Mouse (Mus musculus): ENCODE data around the gene Gm13128. TPM values are rescaled to one million over a fixed set of nuclear protein-coding genes. Genes with fewer than 3 reads are reported as not detected.
"Not testable (repeated sequence)": the region's sequence is repeated elsewhere in the genome, so short reads cannot be mapped to it uniquely, and the experiment has no call there.

The Gm13128 gene
- not detected in 2 replicates for polyA plus RNA-seq (2016; fragmentation: Nextera tagmentation; extraction: Ambion mirVana)

DNA sequence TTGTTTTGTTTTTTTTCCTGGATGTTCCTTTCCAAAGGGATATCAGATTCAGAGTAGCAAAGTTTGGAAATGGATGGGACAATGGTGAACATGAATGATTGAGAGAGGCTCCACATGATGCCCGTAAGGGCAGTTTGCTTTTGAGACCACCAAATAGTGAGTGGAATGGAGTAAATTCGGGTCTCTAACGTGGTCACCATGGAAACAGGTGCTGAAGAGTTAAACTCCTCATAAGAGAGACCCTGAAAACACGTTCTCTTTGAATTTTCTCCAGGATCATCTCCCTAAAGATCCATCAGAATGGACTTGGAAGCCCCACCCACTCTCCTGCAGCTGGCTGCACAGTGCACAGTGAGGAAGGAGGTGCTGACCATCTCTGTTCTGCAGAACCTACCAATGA is at the start of gene Gm13128:
Gene Gm13128 (plus strand): TSS at position 301 of the 400 bp plus-strand sequence.
- not testable (repeated sequence) for H3K4me3 ChIP-seq; H3K36me3 ChIP-seq; H3K9me3 ChIP-seq; ATAC-seq (ENCODE audit: low FRiP score, low read depth); H3K27ac ChIP-seq; H3K4me1 ChIP-seq; H3K4me2 ChIP-seq (replicated peaks); H3K9ac ChIP-seq; H3K27me3 ChIP-seq (replicated peaks)
- 68% methylated on average over 4 of the region's 4 CpGs for WGBS

GRCm38 (mm10) chr4:144280388-144280787 is 49.7 kb upstream of the Gm13128 start, which contains the start of gene Pramel5:
Gene Pramel5, minus strand, starts transcription at chr4:144280488.
- H3K27ac ChIP-seq; H3K9me3 ChIP-seq; H3K4me3 ChIP-seq; H3K27me3 ChIP-seq (replicated peaks); H3K4me2 ChIP-seq (replicated peaks); H3K4me1 ChIP-seq; ATAC-seq (ENCODE audit: low FRiP score, low read depth); H3K9ac ChIP-seq; H3K36me3 ChIP-seq: not testable (repeated sequence)
- WGBS: 76% methylated on average over 1 of the region's 1 CpGs

DNA sequence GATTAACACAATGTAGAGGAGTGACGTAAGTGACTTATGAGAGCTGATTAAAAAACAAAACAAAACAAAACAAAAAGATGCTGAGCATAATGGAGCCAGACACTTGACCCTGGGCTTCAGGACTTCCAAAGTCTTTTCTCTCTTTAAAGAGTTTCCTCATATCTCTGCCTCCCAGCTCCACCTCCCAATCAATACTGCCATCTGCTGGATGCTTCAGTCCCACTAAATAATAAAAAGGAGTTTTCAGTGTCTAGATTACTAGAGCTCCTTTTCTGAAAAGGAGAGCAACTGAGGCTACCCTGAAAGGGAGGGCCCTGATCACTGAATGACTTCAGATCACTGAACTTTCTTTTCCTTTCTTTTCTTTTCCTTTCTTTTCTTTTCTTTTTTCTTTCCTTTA is 30.6 kb upstream of the Gm13128 start:
- H3K27me3 ChIP-seq (replicated peaks); H3K4me2 ChIP-seq (replicated peaks); H3K9ac ChIP-seq; H3K4me3 ChIP-seq; H3K9me3 ChIP-seq; H3K4me1 ChIP-seq; H3K36me3 ChIP-seq; ATAC-seq (ENCODE audit: low FRiP score, low read depth); H3K27ac ChIP-seq: not testable (repeated sequence)
- WGBS: 53% methylated on average over 1 of the region's 1 CpGs

GRCm38 (mm10) chr4:144312666-144313460 is 17.2 kb upstream of the Gm13128 start:
- H3K36me3 ChIP-seq; H3K4me1 ChIP-seq; H3K9me3 ChIP-seq; H3K27me3 ChIP-seq (replicated peaks); H3K9ac ChIP-seq; H3K4me2 ChIP-seq (replicated peaks); ATAC-seq (ENCODE audit: low FRiP score, low read depth); H3K27ac ChIP-seq; H3K4me3 ChIP-seq: not testable (repeated sequence)
- WGBS: 76% methylated on average over 2 of the region's 2 CpGs

GRCm38 (mm10) chr4:144335856-144336255 is 5.8 kb downstream of the Gm13128 start:
- ATAC-seq (ENCODE audit: low FRiP score, low read depth); H3K4me2 ChIP-seq (replicated peaks); H3K27ac ChIP-seq; H3K27me3 ChIP-seq (replicated peaks); H3K9me3 ChIP-seq; H3K4me3 ChIP-seq; H3K4me1 ChIP-seq; H3K9ac ChIP-seq; H3K36me3 ChIP-seq: not testable (repeated sequence)
- WGBS: 83% methylated on average over 3 of the region's 3 CpGs

GRCm38 (mm10) chr4:144357642-144358041 is 27.6 kb downstream of the Gm13128 start, which contains the start of gene Gm13119:
Gene Gm13119, plus strand, starts transcription at chr4:144357942.
- not testable (repeated sequence) for H3K9me3 ChIP-seq; H3K27me3 ChIP-seq (replicated peaks); H3K4me3 ChIP-seq; H3K4me2 ChIP-seq (replicated peaks); ATAC-seq (ENCODE audit: low FRiP score, low read depth); H3K9ac ChIP-seq; H3K27ac ChIP-seq; H3K4me1 ChIP-seq; H3K36me3 ChIP-seq
- 85% methylated on average over 3 of the region's 3 CpGs for WGBS

DNA sequence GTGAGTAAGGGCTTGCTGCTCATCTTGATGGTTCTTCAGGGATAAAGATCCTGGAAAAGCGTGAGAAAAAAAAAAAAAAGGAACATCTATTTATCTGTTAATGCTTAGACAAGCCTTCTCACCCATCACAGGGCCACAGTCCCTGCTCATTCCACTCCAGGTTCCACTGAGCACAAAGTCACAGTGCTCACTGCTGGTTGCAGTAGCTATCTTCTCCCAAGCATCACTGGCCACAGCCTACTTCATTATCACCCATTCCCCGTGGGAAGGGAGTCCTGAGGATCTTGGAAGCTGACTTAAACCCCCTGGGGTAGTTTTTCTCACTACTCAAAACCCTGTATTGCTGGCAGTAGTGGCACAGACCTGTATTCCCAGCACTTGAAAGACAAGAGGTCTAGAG is 47.9 kb downstream of the Gm13128 start, which contains the start of gene Pramef20:
Gene Pramef20 (minus strand): TSS at position 23 of the 400 bp plus-strand sequence.
- H3K4me3 ChIP-seq: no peak within 1 kb of the TSS
- no peak within 1 kb of the TSS for H3K9ac ChIP-seq
- no peak for ATAC-seq (ENCODE audit: low FRiP score, low read depth)
- H3K27ac ChIP-seq: no peak within 1 kb of the TSS
- no peaks in the 10 kb centered on the region for H3K4me1 ChIP-seq
- peaks cover 12% of the 10 kb centered on the region; the same call in 1 of the 2 replicates for H3K9me3 ChIP-seq
- no peaks in the 10 kb centered on the region for H3K36me3 ChIP-seq
- no peak within 1 kb of the TSS for H3K4me2 ChIP-seq (replicated peaks)
- WGBS: 61% methylated on average over 2 of the region's 2 CpGs
- no peaks in the 10 kb centered on the region for H3K27me3 ChIP-seq (replicated peaks)

Other genes with a start within 250 kb of the Gm13128 start
- gene Gm13102, start 223.8 kb upstream of the Gm13128 start, polyA plus RNA-seq (2016; fragmentation: Nextera tagmentation; extraction: Ambion mirVana): not detected in 2 replicates
- not detected in 2 replicates for gene Oog3, start 167.6 kb upstream of the Gm13128 start, polyA plus RNA-seq (2016; fragmentation: Nextera tagmentation; extraction: Ambion mirVana)
- gene Oog2, start 139.5 kb upstream of the Gm13128 start, polyA plus RNA-seq (2016; fragmentation: Nextera tagmentation; extraction: Ambion mirVana): not detected in 2 replicates
- not detected in 2 replicates for gene C87977, start 116.9 kb upstream of the Gm13128 start, polyA plus RNA-seq (2016; fragmentation: Nextera tagmentation; extraction: Ambion mirVana)
- gene Pramel5, start 49.8 kb upstream of the Gm13128 start, polyA plus RNA-seq (2016; fragmentation: Nextera tagmentation; extraction: Ambion mirVana): not detected in 2 replicates
- gene Gm13119, start 27.7 kb downstream of the Gm13128 start, polyA plus RNA-seq (2016; fragmentation: Nextera tagmentation; extraction: Ambion mirVana): not detected in 2 replicates
- not detected in 2 replicates for gene Pramef20, start 47.7 kb downstream of the Gm13128 start, polyA plus RNA-seq (2016; fragmentation: Nextera tagmentation; extraction: Ambion mirVana)
- 0.08 TPM in 1 of 2 replicates, not detected in the other for gene Pramef12, start 78.2 kb downstream of the Gm13128 start, polyA plus RNA-seq (2016; fragmentation: Nextera tagmentation; extraction: Ambion mirVana)
- gene 1700012P22Rik, start 108.5 kb downstream of the Gm13128 start, polyA plus RNA-seq (2016; fragmentation: Nextera tagmentation; extraction: Ambion mirVana): not detected in 2 replicates
- gene Gm9944, start 123.1 kb downstream of the Gm13128 start, polyA plus RNA-seq (2016; fragmentation: Nextera tagmentation; extraction: Ambion mirVana): not detected in 2 replicates
- not detected in 2 replicates for gene Aadacl3, start 133.5 kb downstream of the Gm13128 start, polyA plus RNA-seq (2016; fragmentation: Nextera tagmentation; extraction: Ambion mirVana)
- not detected in 2 replicates for gene 9430007A20Rik, start 189.6 kb downstream of the Gm13128 start, polyA plus RNA-seq (2016; fragmentation: Nextera tagmentation; extraction: Ambion mirVana)
- not detected in 2 replicates for gene Gm13124, start 234.9 kb downstream of the Gm13128 start, polyA plus RNA-seq (2016; fragmentation: Nextera tagmentation; extraction: Ambion mirVana)

Data from neural tube, embryonic 12.5 days (tissue).